Mouse (Mus musculus): ENCODE results near the gene Uckl1. TPM values are rescaled to one million over a fixed set of nuclear protein-coding genes. Genes with fewer than 3 reads are reported as not detected.

The Uckl1 gene
- polyA plus RNA-seq, 1 experiment from 2014 or later, result 61.3 TPM

- ATAC-seq (ENCODE audit: low FRiP score), result no peak
- Histone ChIP-seq H3K27me3 (no peaks in the 10 kb centered on the region), H3K36me3 (peaks cover 49% of the 10 kb centered on the region), H3K4me1 (replicated peaks) (no peaks in the 10 kb centered on the region), H3K9me3 (no peaks in the 10 kb centered on the region), H3K9ac (no peak overlapping the region), H3K4me3 (no peak overlapping the region), H3K27ac (no peak overlapping the region), H3K4me2 (no peak overlapping the region)
These were observed 30.9 kb downstream of the Uckl1 start for GRCm38 (mm10) chr2:181553772-181554171.

GRCm38 (mm10) chr2:181550233-181550632, 34.5 kb downstream of the Uckl1 start:
- H3K4me1 ChIP-seq (replicated peaks), result no peaks in the 10 kb centered on the region
- no peaks in the 10 kb centered on the region for H3K9me3 ChIP-seq
- no peak overlapping the region for H3K4me3 ChIP-seq
- H3K36me3 ChIP-seq, result peaks cover 72% of the 10 kb centered on the region
- ATAC-seq (ENCODE audit: low FRiP score), result no peak
- 98% methylated on average over 2 of the region's 2 CpGs for WGBS
- no peak overlapping the region for H3K9ac ChIP-seq
- no peaks in the 10 kb centered on the region for H3K27me3 ChIP-seq
- H3K4me2 ChIP-seq, result no peak overlapping the region
- H3K27ac ChIP-seq, result no peak overlapping the region

- Histone ChIP-seq H3K4me1 (replicated peaks) (no peaks in the 10 kb centered on the region), H3K9ac (no peak overlapping the region), H3K27me3 (no peaks in the 10 kb centered on the region), H3K9me3 (no peaks in the 10 kb centered on the region), H3K4me2 (no peak overlapping the region), H3K4me3 (no peak overlapping the region), H3K27ac (no peak overlapping the region), H3K36me3 (peaks cover 63% of the 10 kb centered on the region)
- WGBS, result 91% methylated on average over 5 of the region's 5 CpGs
- no peak for ATAC-seq (ENCODE audit: low FRiP score)
These were observed 36.0 kb downstream of the Uckl1 start for GRCm38 (mm10) chr2:181548682-181549081.

- no peak overlapping the region for H3K4me3 ChIP-seq
- no peak overlapping the region for H3K4me2 ChIP-seq
- no peaks in the 10 kb centered on the region for H3K27me3 ChIP-seq
- no peaks in the 10 kb centered on the region for H3K4me1 ChIP-seq (replicated peaks)
- no peaks in the 10 kb centered on the region for H3K9me3 ChIP-seq
- no peak for ATAC-seq (ENCODE audit: low FRiP score)
- no peak overlapping the region for H3K9ac ChIP-seq
- 70% methylated on average over 1 of the region's 1 CpGs for WGBS
- peaks cover 63% of the 10 kb centered on the region for H3K36me3 ChIP-seq
- H3K27ac ChIP-seq, result no peak overlapping the region
These were observed 36.5 kb downstream of the Uckl1 start for GRCm38 (mm10) chr2:181548227-181548626.

GRCm38 (mm10) chr2:181546142-181546541, 38.5 kb downstream of the Uckl1 start:
- Histone ChIP-seq H3K4me1 (replicated peaks) (no peaks in the 10 kb centered on the region), H3K4me2 (no peak overlapping the region), H3K27me3 (no peaks in the 10 kb centered on the region), H3K9me3 (no peaks in the 10 kb centered on the region), H3K4me3 (no peak overlapping the region), H3K9ac (no peak overlapping the region), H3K36me3 (peaks cover 46% of the 10 kb centered on the region), H3K27ac (no peak overlapping the region)
- no peak for ATAC-seq (ENCODE audit: low FRiP score)
- WGBS, result 95% methylated on average over 7 of the region's 7 CpGs

- 97% methylated on average over 6 of the region's 6 CpGs for whole genome bisulfite sequencing
- H3K9me3 ChIP-seq, result no peaks in the 10 kb centered on the region
- H3K9ac ChIP-seq, result no peak overlapping the region
- H3K27ac ChIP-seq, result no peak overlapping the region
- no peak for ATAC-seq (ENCODE audit: low FRiP score)
- no peak overlapping the region for H3K4me3 ChIP-seq
- no peaks in the 10 kb centered on the region for H3K27me3 ChIP-seq
- no peak overlapping the region for H3K4me2 ChIP-seq
- peaks cover 5% of the 10 kb centered on the region for H3K36me3 ChIP-seq
- peaks cover 8% of the 10 kb centered on the region for H3K4me1 ChIP-seq (replicated peaks)
These were observed 42.8 kb downstream of the Uckl1 start for GRCm38 (mm10) chr2:181541761-181542380.

- peak overlapping the region; percentile 71 for H3K27ac ChIP-seq
- ATAC-seq (ENCODE audit: low FRiP score), result peak; percentile 59; the same call in 1 of the 2 replicates
- WGBS, result 81% methylated on average over 2 of the region's 2 CpGs
- H3K9me3 ChIP-seq, result no peaks in the 10 kb centered on the region
- no peak overlapping the region; the same call in 1 of the 2 replicates for H3K9ac ChIP-seq
- H3K4me3 ChIP-seq, result no peak overlapping the region
- H3K4me2 ChIP-seq, result no peak overlapping the region
- H3K36me3 ChIP-seq, result peaks cover 3% of the 10 kb centered on the region; the same call in 1 of the 2 replicates
- no peaks in the 10 kb centered on the region for H3K27me3 ChIP-seq
- peaks cover 12% of the 10 kb centered on the region for H3K4me1 ChIP-seq (replicated peaks)
These were observed 47.1 kb downstream of the Uckl1 start for GRCm38 (mm10) chr2:181537444-181538047.

- H3K27me3 ChIP-seq, result no peaks in the 10 kb centered on the region
- peaks cover 12% of the 10 kb centered on the region for H3K4me1 ChIP-seq (replicated peaks)
- no peak overlapping the region for H3K4me3 ChIP-seq
- no peak overlapping the region for H3K27ac ChIP-seq
- H3K4me2 ChIP-seq, result no peak overlapping the region
- 95% methylated on average over 2 of the region's 2 CpGs for WGBS
- no peaks in the 10 kb centered on the region for H3K9me3 ChIP-seq
- no peak for ATAC-seq (ENCODE audit: low FRiP score)
- H3K36me3 ChIP-seq, result peaks cover 4% of the 10 kb centered on the region; the same call in 1 of the 2 replicates
- H3K9ac ChIP-seq, result no peak overlapping the region
These were observed 48.3 kb downstream of the Uckl1 start for GRCm38 (mm10) chr2:181536410-181536809.

GRCm38 (mm10) chr2:181532589-181532988, 52.1 kb downstream of the Uckl1 start:
- H3K4me2 ChIP-seq, result no peak overlapping the region
- H3K4me1 ChIP-seq (replicated peaks), result peaks cover 7% of the 10 kb centered on the region
- no peak for ATAC-seq (ENCODE audit: low FRiP score)
- H3K9ac ChIP-seq, result no peak overlapping the region
- no peak overlapping the region for H3K27ac ChIP-seq
- H3K9me3 ChIP-seq, result peaks cover 6% of the 10 kb centered on the region; the same call in 1 of the 2 replicates
- H3K27me3 ChIP-seq, result no peaks in the 10 kb centered on the region
- peaks cover 23% of the 10 kb centered on the region for H3K36me3 ChIP-seq
- no peak overlapping the region for H3K4me3 ChIP-seq
- 98% methylated on average over 3 of the region's 3 CpGs for WGBS

GRCm38 (mm10) chr2:181529076-181529475, 55.6 kb downstream of the Uckl1 start:
- no peak for ATAC-seq (ENCODE audit: low FRiP score)
- peaks cover 3% of the 10 kb centered on the region for H3K4me1 ChIP-seq (replicated peaks)
- 97% methylated on average over 1 of the region's 1 CpGs for WGBS
- no peak overlapping the region for H3K4me2 ChIP-seq
- H3K9me3 ChIP-seq, result peaks cover 6% of the 10 kb centered on the region; the same call in 1 of the 2 replicates
- H3K27ac ChIP-seq, result no peak overlapping the region
- no peak overlapping the region for H3K9ac ChIP-seq
- no peak overlapping the region for H3K4me3 ChIP-seq
- no peaks in the 10 kb centered on the region for H3K27me3 ChIP-seq
- peaks cover 24% of the 10 kb centered on the region for H3K36me3 ChIP-seq

GRCm38 (mm10) chr2:181525526-181525925, 59.2 kb downstream of the Uckl1 start:
- H3K27me3 ChIP-seq, result no peaks in the 10 kb centered on the region
- no peak overlapping the region for H3K9ac ChIP-seq
- H3K4me1 ChIP-seq (replicated peaks), result peaks cover 29% of the 10 kb centered on the region
- no peak overlapping the region for H3K27ac ChIP-seq
- WGBS, result 92% methylated on average over 5 of the region's 5 CpGs
- H3K4me3 ChIP-seq, result no peak overlapping the region
- H3K4me2 ChIP-seq, result no peak overlapping the region
- H3K9me3 ChIP-seq, result no peaks in the 10 kb centered on the region
- ATAC-seq (ENCODE audit: low FRiP score), result no peak
- H3K36me3 ChIP-seq, result peaks cover 16% of the 10 kb centered on the region

- Histone ChIP-seq H3K4me1 (replicated peaks) (peaks cover 41% of the 10 kb centered on the region), H3K27ac (no peak overlapping the region), H3K9me3 (no peaks in the 10 kb centered on the region), H3K4me2 (no peak overlapping the region), H3K27me3 (no peaks in the 10 kb centered on the region), H3K9ac (no peak overlapping the region), H3K36me3 (peaks cover 3% of the 10 kb centered on the region; the same call in 1 of the 2 replicates), H3K4me3 (no peak overlapping the region)
- WGBS, result 80% methylated on average over 5 of the region's 5 CpGs
- ATAC-seq (ENCODE audit: low FRiP score), result no peak
These were observed 61.9 kb downstream of the Uckl1 start for GRCm38 (mm10) chr2:181522811-181523210.

GRCm38 (mm10) chr2:181521491-181521890, 63.2 kb downstream of the Uckl1 start:
- no peaks in the 10 kb centered on the region for H3K9me3 ChIP-seq
- H3K36me3 ChIP-seq, result peaks cover 13% of the 10 kb centered on the region
- peak overlapping the region; percentile 88 for H3K9ac ChIP-seq
- no peaks in the 10 kb centered on the region for H3K27me3 ChIP-seq
- no peak overlapping the region for H3K27ac ChIP-seq
- peak overlapping the region; percentile 70 for H3K4me3 ChIP-seq
- peaks cover 41% of the 10 kb centered on the region for H3K4me1 ChIP-seq (replicated peaks)
- WGBS, result 64% methylated on average over 10 of the region's 10 CpGs
- H3K4me2 ChIP-seq, result peak overlapping the region; percentile 81
- ATAC-seq (ENCODE audit: low FRiP score), result no peak
